Mouse (Mus musculus) adrenal gland, adult 8-10 months (tissue): ENCODE results near the gene Arg1. TPM values are rescaled to one million over a fixed set of nuclear protein-coding genes. Genes with fewer than 3 reads are reported as not detected.

ENCODE experiments used
- DNase-seq: peaks from one replicate; pipeline ENCODE4 v3.0.0; 2022
- microRNA-seq, 2 experiments: library from miRNA; unstranded; fragments of <30 nt; microRNA quantifications; one replicate each; pipeline ENCODE4 v1.2.0; 2022
- total RNA-seq, 4 experiments: library from RNA; stranded (reverse); gene quantifications; 2 replicates each; pipeline ENCODE4 v1.2.4; 2022

The Arg1 gene
- total RNA-seq, 4 experiments from 2014 or later = 0.44 to 0.59 TPM; not detected in 2

- no peak for DNase-seq
Observed at GRCm38 (mm10) chr10:24912576-24912975, 14.7 kb downstream of the Arg1 start.

DNA sequence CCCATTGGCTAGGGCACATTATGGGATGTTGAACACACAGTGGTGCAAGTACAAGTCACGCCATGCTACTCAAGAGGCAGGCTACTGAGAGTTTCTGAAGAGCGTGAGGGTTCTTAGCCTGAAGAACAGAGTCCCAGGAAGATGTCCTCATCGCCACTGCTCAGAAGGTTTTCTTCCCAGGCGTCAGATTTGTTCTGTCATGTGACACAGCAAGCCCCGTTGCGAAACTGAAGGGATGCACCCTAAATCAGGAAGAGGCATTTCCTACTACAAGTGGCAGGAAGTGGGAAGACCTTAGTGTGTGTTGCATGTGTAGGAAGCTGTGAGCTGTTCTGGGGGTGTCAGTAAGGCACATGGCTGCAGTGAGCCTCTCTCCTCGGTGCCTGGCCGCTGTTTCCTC is 16.1 kb downstream of the Arg1 start:
- no peak for DNase-seq

DNA sequence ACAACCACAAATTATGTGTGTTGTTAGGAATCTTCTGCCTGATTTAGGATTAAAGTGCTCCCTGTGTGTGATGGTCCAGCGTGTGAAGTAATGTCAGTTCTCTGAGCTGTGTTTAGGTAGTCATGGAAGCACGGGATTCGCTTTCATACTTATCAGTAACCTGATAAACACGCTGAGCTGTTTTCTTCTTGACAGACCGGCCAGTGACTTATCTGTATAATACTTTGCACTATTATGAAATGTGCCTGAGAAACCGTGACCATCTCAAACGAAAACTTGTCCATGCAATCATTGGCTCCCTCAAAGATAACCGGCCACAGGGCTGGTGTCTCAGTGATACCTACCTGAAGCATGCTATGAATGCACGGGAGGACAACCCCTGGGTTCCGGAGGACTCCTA is 21.7 kb downstream of the Arg1 start:
- no peak for DNase-seq

- DNase-seq = no peak
Observed at GRCm38 (mm10) chr10:24895927-24896326, 31.4 kb downstream of the Arg1 start.

- DNase-seq = no peak
Observed at GRCm38 (mm10) chr10:24888343-24888742, 38.9 kb downstream of the Arg1 start.

- no peak for DNase-seq
Observed at GRCm38 (mm10) chr10:24886008-24886407, 41.3 kb downstream of the Arg1 start.

DNA sequence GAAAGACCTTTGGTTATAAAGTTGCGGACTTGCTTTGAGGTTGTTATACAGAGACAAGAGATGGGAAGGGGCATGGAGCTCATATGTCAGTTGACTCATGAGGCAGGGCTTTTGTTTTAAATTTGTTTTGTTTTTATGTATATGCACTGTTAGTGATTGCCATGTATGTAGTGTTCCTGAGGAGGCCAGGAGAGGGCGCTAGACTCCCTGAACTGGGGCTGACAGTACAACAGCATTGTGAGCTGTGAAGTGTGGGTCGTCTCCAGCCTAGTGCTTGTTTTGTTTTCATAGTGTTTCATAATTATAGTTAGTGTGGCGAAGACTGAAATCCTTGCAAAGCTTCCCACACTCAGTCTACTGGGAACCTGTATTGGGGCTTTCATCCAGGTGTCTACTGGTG is 53.7 kb downstream of the Arg1 start:
- no peak for DNase-seq

GRCm38 (mm10) chr10:24869760-24870290 is 57.5 kb downstream of the Arg1 start, which contains the start of gene Med23:
Gene Med23, plus strand, starts transcription at chr10:24869986.
- DNase-seq = peak; percentile 97

Small RNA genes lying within 50 kb of the gene (microRNA-seq; reads per million reads assigned to microRNA genes)
- gene Mir6905 = 0 to 0.17 reads per million in 2 experiments

Other genes with a start within 250 kb of the Arg1 start
- gene Enpp1, start 215.3 kb downstream of the Arg1 start, total RNA-seq = 1 to 10 TPM; 2.8 to 4.7 (median 3.9) TPM
- gene Enpp3, start 84.7 kb downstream of the Arg1 start, total RNA-seq = 1 to 10 TPM; 2.3 to 3.2 (median 2.4) TPM
- gene Med23, start 57.5 kb downstream of the Arg1 start, total RNA-seq = 10 to 100 TPM; 24.9 to 32.0 (median 30.1) TPM